Mouse (Mus musculus) heart, embryonic 12.5 days (tissue): ENCODE results near the gene Zfp109. TPM values are rescaled to one million over a fixed set of nuclear protein-coding genes. Genes with fewer than 3 reads are reported as not detected.
A peak's percentile ranks its signal among the peaks of the same experiment; 100 is the strongest.

ENCODE experiments used
- ATAC-seq: fragments of 200-750 bp; cut with Nextera tagmentation; 2 replicates; pipeline ENCODE4 v1.8.0; 2017; ENCODE audit warnings: moderate TSS enrichment, moderate library complexity; ENCODE audit not compliant: insufficient number of reproducible peaks, low FRiP score
- H3K27ac ChIP-seq: fragments of 300-500 bp; sonication (generic); 2 replicates; pipeline ENCODE4 v1.5.1; 2016; ENCODE audit warnings: mild to moderate bottlenecking, moderate library complexity; ENCODE audit not compliant: poor library complexity, severe bottlenecking
- H3K27me3 ChIP-seq: fragments of 300-500 bp; sonication (generic); replicated peaks from 2 replicates; pipeline ENCODE4 v1.6.1; 2016; ENCODE audit warnings: mild to moderate bottlenecking, moderate library complexity
- H3K36me3 ChIP-seq: fragments of 300-500 bp; sonication (generic); 2 replicates; pipeline ENCODE4 v1.6.1; 2016; ENCODE audit warnings: mild to moderate bottlenecking, moderate library complexity
- H3K4me1 ChIP-seq: fragments of 300-500 bp; sonication (generic); replicated peaks from 2 replicates; pipeline ENCODE4 v1.6.1; 2016; ENCODE audit warnings: mild to moderate bottlenecking
- H3K4me2 ChIP-seq: fragments of 300-500 bp; sonication (generic); 2 replicates; pipeline ENCODE4 v1.6.1; 2016; ENCODE audit warnings: mild to moderate bottlenecking, moderate library complexity
- H3K4me3 ChIP-seq: fragments of 300-500 bp; sonication (generic); 2 replicates; pipeline ENCODE4 v1.5.1; 2016; ENCODE audit warnings: mild to moderate bottlenecking
- H3K9ac ChIP-seq: fragments of 300-500 bp; sonication (generic); 2 replicates; pipeline ENCODE4 v1.6.1; 2016; ENCODE audit warnings: mild to moderate bottlenecking, moderate library complexity
- H3K9me3 ChIP-seq: fragments of 300-500 bp; sonication (generic); replicated peaks from 2 replicates; pipeline ENCODE4 v1.6.1; 2016; ENCODE audit warnings: mild to moderate bottlenecking, moderate library complexity
- WGBS: fragments of 180-500 bp; shearing (Covaris S2); methylation state at CpG from one replicate; pipeline ENCODE4 v1.1.7; 2016; 5-methylcytosine and 5-hydroxymethylcytosine counted together
- polyA plus RNA-seq: library from polyadenylated mRNA; unstranded; fragments of >200 nt; fragmentation: Nextera tagmentation; extraction: Ambion mirVana; gene quantifications from 2 replicates; pipeline ENCODE4 v1.2.1, GENCODE M21; 2016

The Zfp109 gene
- polyA plus RNA-seq, 1 experiment from 2014 or later: 4.6 TPM

- ATAC-seq: peak; percentile 88
- peak overlapping the region; percentile 80 for H3K4me3 ChIP-seq
- peak overlapping the region; percentile 84 for H3K4me2 ChIP-seq
- peak overlapping the region; percentile 74; the same call in 1 of the 2 replicates for H3K27ac ChIP-seq
- H3K9ac ChIP-seq: peak overlapping the region; percentile 94
- peaks cover 6% of the 10 kb centered on the region for H3K4me1 ChIP-seq
- H3K9me3 ChIP-seq: no peaks in the 10 kb centered on the region
- WGBS: 15% methylated on average over 24 of the region's 24 CpGs
- H3K36me3 ChIP-seq: peaks cover 34% of the 10 kb centered on the region
- no peaks in the 10 kb centered on the region for H3K27me3 ChIP-seq
Measured at GRCm38 (mm10) chr7:24207488-24208261, 29.7 kb downstream of the Zfp109 start.

GRCm38 (mm10) chr7:24196961-24197360 is 40.4 kb downstream of the Zfp109 start:
- H3K4me3 ChIP-seq: no peak overlapping the region
- no peak overlapping the region for H3K9ac ChIP-seq
- no peak overlapping the region for H3K4me2 ChIP-seq
- ATAC-seq: no peak
- no peaks in the 10 kb centered on the region for H3K27me3 ChIP-seq
- peaks cover 69% of the 10 kb centered on the region for H3K36me3 ChIP-seq
- H3K27ac ChIP-seq: no peak overlapping the region
- no peaks in the 10 kb centered on the region for H3K4me1 ChIP-seq
- H3K9me3 ChIP-seq: peaks cover 22% of the 10 kb centered on the region
- 93% methylated on average over 4 of the region's 4 CpGs for WGBS

- H3K36me3 ChIP-seq: peaks cover 31% of the 10 kb centered on the region
- no peak overlapping the region for H3K9ac ChIP-seq
- 84% methylated on average over 3 of the region's 3 CpGs for WGBS
- no peak overlapping the region for H3K27ac ChIP-seq
- H3K4me1 ChIP-seq: 0 out of 2 replicates have a peak, but pooled peaks cover 4% of the 10 kb centered on the region
- no peak overlapping the region for H3K4me3 ChIP-seq
- no peaks in the 10 kb centered on the region for H3K27me3 ChIP-seq
- peaks cover 6% of the 10 kb centered on the region for H3K9me3 ChIP-seq
- no peak overlapping the region for H3K4me2 ChIP-seq
- no peak for ATAC-seq
Measured at GRCm38 (mm10) chr7:24193157-24193556, 44.2 kb downstream of the Zfp109 start.

GRCm38 (mm10) chr7:24191361-24191760 is 46.0 kb downstream of the Zfp109 start:
- Histone ChIP-seq H3K9me3 (peaks cover 4% of the 10 kb centered on the region), H3K4me2 (no peak overlapping the region), H3K36me3 (peaks cover 19% of the 10 kb centered on the region), H3K4me3 (no peak overlapping the region), H3K27me3 (no peaks in the 10 kb centered on the region), H3K27ac (no peak overlapping the region), H3K4me1 (0 out of 2 replicates have a peak, but pooled peaks cover 4% of the 10 kb centered on the region), H3K9ac (no peak overlapping the region)
- ATAC-seq: no peak
- 58% methylated on average over 2 of the region's 2 CpGs for WGBS

- 0 out of 2 replicates have a peak, but pooled peaks cover 4% of the 10 kb centered on the region for H3K4me1 ChIP-seq
- no peak overlapping the region for H3K4me2 ChIP-seq
- H3K9me3 ChIP-seq: peaks cover 4% of the 10 kb centered on the region
- H3K4me3 ChIP-seq: no peak overlapping the region
- H3K9ac ChIP-seq: no peak overlapping the region
- H3K27me3 ChIP-seq: no peaks in the 10 kb centered on the region
- 25% methylated on average over 5 of the region's 5 CpGs for WGBS
- ATAC-seq: no peak
- peaks cover 13% of the 10 kb centered on the region for H3K36me3 ChIP-seq
- H3K27ac ChIP-seq: no peak overlapping the region
Measured at GRCm38 (mm10) chr7:24189571-24189944, 47.8 kb downstream of the Zfp109 start.

- no peak for ATAC-seq
- H3K27me3 ChIP-seq: no peaks in the 10 kb centered on the region
- H3K27ac ChIP-seq: no peak overlapping the region
- H3K36me3 ChIP-seq: peaks cover 8% of the 10 kb centered on the region
- H3K4me1 ChIP-seq: 0 out of 2 replicates have a peak, but pooled peaks cover 4% of the 10 kb centered on the region
- 63% methylated on average over 4 of the region's 4 CpGs for WGBS
- H3K9ac ChIP-seq: no peak overlapping the region
- H3K9me3 ChIP-seq: peaks cover 4% of the 10 kb centered on the region
- H3K4me3 ChIP-seq: no peak overlapping the region
- H3K4me2 ChIP-seq: no peak overlapping the region
Measured at GRCm38 (mm10) chr7:24188901-24189570, 48.3 kb downstream of the Zfp109 start.

GRCm38 (mm10) chr7:24187611-24188010 is 49.7 kb downstream of the Zfp109 start:
- no peak overlapping the region for H3K4me3 ChIP-seq

More at GRCm38 (mm10) chr7:24187611-24188010, 49.7 kb downstream of the Zfp109 start:
- 0 out of 2 replicates have a peak, but pooled peaks cover under 1% of the 10 kb centered on the region for H3K36me3 ChIP-seq
- WGBS: 59% methylated on average over 1 of the region's 1 CpGs
- 0 out of 2 replicates have a peak, but pooled peaks cover 4% of the 10 kb centered on the region for H3K4me1 ChIP-seq
- H3K27ac ChIP-seq: no peak overlapping the region
- H3K27me3 ChIP-seq: no peaks in the 10 kb centered on the region
- no peak overlapping the region for H3K4me2 ChIP-seq
- ATAC-seq: no peak
- no peak overlapping the region for H3K9ac ChIP-seq
- H3K9me3 ChIP-seq: peaks cover 4% of the 10 kb centered on the region

Other genes starting within 250 kb of the Zfp109 start
- gene V1rd19, start 235.9 kb downstream of the Zfp109 start, polyA plus RNA-seq: not detected in 2 replicates
- 0.01 TPM in 1 of 2 replicates, not detected in the other for gene Vmn1r183, start 184.3 kb downstream of the Zfp109 start, polyA plus RNA-seq
- 15.5 and 16.1 TPM in 2 replicates for gene Zfp180, start 155.6 kb downstream of the Zfp109 start, polyA plus RNA-seq
- 4.2 TPM in 2 replicates for gene Zfp112, start 125.2 kb downstream of the Zfp109 start, polyA plus RNA-seq
- 7.4 and 8.3 TPM in 2 replicates for gene Zfp235, start 103.4 kb downstream of the Zfp109 start, polyA plus RNA-seq
- gene Zfp114, start 62.5 kb downstream of the Zfp109 start, polyA plus RNA-seq: 3.7 and 4.0 TPM in 2 replicates
- 8.0 and 8.3 TPM in 2 replicates for gene Zfp111, start 26.1 kb downstream of the Zfp109 start, polyA plus RNA-seq
- 2.2 and 2.5 TPM in 2 replicates for gene Zfp108, start 17.2 kb upstream of the Zfp109 start, polyA plus RNA-seq
- 5.4 and 6.0 TPM in 2 replicates for gene Zfp93, start 32.9 kb upstream of the Zfp109 start, polyA plus RNA-seq
- gene Zfp61, start 63.7 kb upstream of the Zfp109 start, polyA plus RNA-seq: 17.0 and 17.7 TPM in 2 replicates
- gene Zfp94, start 79.1 kb upstream of the Zfp109 start, polyA plus RNA-seq: 5.5 and 5.6 TPM in 2 replicates
- 0.31 TPM in 1 of 2 replicates, not detected in the other for gene Tescl, start 96.4 kb upstream of the Zfp109 start, polyA plus RNA-seq
- gene Lypd5, start 111.6 kb upstream of the Zfp109 start, polyA plus RNA-seq: not detected in 2 replicates
- gene Kcnn4, start 132.7 kb upstream of the Zfp109 start, polyA plus RNA-seq: 6.9 and 7.8 TPM in 2 replicates
- gene Smg9, start 162.1 kb upstream of the Zfp109 start, polyA plus RNA-seq: 21.4 and 21.6 TPM in 2 replicates
- gene Irgc1, start 214.7 kb upstream of the Zfp109 start, polyA plus RNA-seq: not detected in 2 replicates
- 5.6 and 8.8 TPM in 2 replicates for gene Plaur, start 224.9 kb upstream of the Zfp109 start, polyA plus RNA-seq
- 0.65 and 0.81 TPM in 2 replicates for gene Cadm4, start 244.5 kb upstream of the Zfp109 start, polyA plus RNA-seq